Mouse (Mus musculus) cerebellum, adult 2 months (tissue): ENCODE results near the gene Gal3st2b.
"Not testable (repeated sequence)": the region's sequence is repeated elsewhere in the genome, so short reads cannot be mapped to it uniquely, and the experiment has no call there.

Source experiments
- CTCF ChIP-seq: fragments of 200-500 bp; IDR thresholded peaks from 2 replicates; pipeline ENCODE4 v1.5.1; 2011; ENCODE audit warnings: low read depth, mild to moderate bottlenecking, control low read depth, low read length, moderate library complexity, borderline replicate concordance; ENCODE audit not compliant: insufficient read depth
- POLR2A ChIP-seq: fragments of 200-500 bp; IDR thresholded peaks from 2 replicates; pipeline ENCODE4 v1.6.1; 2011; ENCODE audit warnings: low read length, control low read depth, borderline replicate concordance; ENCODE audit not compliant: insufficient read depth

- TF ChIP-seq POLR2A, CTCF: not testable (repeated sequence)
These were observed 20.3 kb downstream of the Gal3st2b start for GRCm38 (mm10) chr1:93938415-93938814.
